Mouse (Mus musculus): Measurements from ENCODE around the gene Taf12. TPM values are rescaled to one million over a fixed set of nuclear protein-coding genes. Genes with fewer than 3 reads are reported as not detected.
A peak's percentile ranks its signal among the peaks of the same experiment; 100 is the strongest.

The Taf12 gene
- 48.9 and 49.1 TPM in 2 replicates for polyA plus RNA-seq (2015; fragmentation: Nextera tagmentation; extraction: Ambion mirVana)

GRCm38 (mm10) chr4:132274156-132274862 is at the start of gene Taf12:
Gene Taf12, plus strand, starts transcription at chr4:132274375.
- no peaks in the 10 kb centered on the region for H3K9me3 ChIP-seq
- peak within 1 kb of the TSS; percentile 94 for H3K27ac ChIP-seq
- peaks cover 10% of the 10 kb centered on the region; the same call in 1 of the 2 replicates for H3K4me1 ChIP-seq
- no peaks in the 10 kb centered on the region; the same call in 1 of the 2 replicates for H3K36me3 ChIP-seq
- H3K4me2 ChIP-seq = peak within 1 kb of the TSS; percentile 76
- under 1% methylated on average over 48 of the region's 48 CpGs for WGBS
- H3K9ac ChIP-seq = peak within 1 kb of the TSS; percentile 76
- no peaks in the 10 kb centered on the region for H3K27me3 ChIP-seq
- H3K4me3 ChIP-seq = peak within 1 kb of the TSS; percentile 70
- ATAC-seq (ENCODE audit: insufficient number of reproducible peaks, low FRiP score, low TSS enrichment, low read depth) = peak; percentile 89

- no peaks in the 10 kb centered on the region for H3K4me1 ChIP-seq
These were observed 43.8 kb upstream of the Taf12 start for GRCm38 (mm10) chr4:132230422-132230821.

GRCm38 (mm10) chr4:132234710-132235109 is 39.5 kb upstream of the Taf12 start:
- H3K4me2 ChIP-seq = no peak overlapping the region
- 91% methylated on average over 8 of the region's 8 CpGs for WGBS
- H3K9me3 ChIP-seq = no peaks in the 10 kb centered on the region
- ATAC-seq (ENCODE audit: insufficient number of reproducible peaks, low FRiP score, low TSS enrichment, low read depth) = no peak
- H3K4me3 ChIP-seq = no peak overlapping the region
- H3K27ac ChIP-seq = no peak overlapping the region
- H3K9ac ChIP-seq = no peak overlapping the region
- H3K36me3 ChIP-seq = peaks cover 86% of the 10 kb centered on the region
- H3K27me3 ChIP-seq = no peaks in the 10 kb centered on the region
- H3K4me1 ChIP-seq = no peaks in the 10 kb centered on the region

More at GRCm38 (mm10) chr4:132230422-132230821, 43.8 kb upstream of the Taf12 start:
- 94% methylated on average over 5 of the region's 5 CpGs for WGBS
- Histone ChIP-seq H3K27me3 (no peaks in the 10 kb centered on the region), H3K9me3 (no peaks in the 10 kb centered on the region), H3K9ac (no peak overlapping the region), H3K4me3 (no peak overlapping the region), H3K36me3 (peaks cover 89% of the 10 kb centered on the region), H3K4me2 (no peak overlapping the region), H3K27ac (no peak overlapping the region)
- no peak for ATAC-seq (ENCODE audit: insufficient number of reproducible peaks, low FRiP score, low TSS enrichment, low read depth)

- H3K4me2 ChIP-seq = no peak overlapping the region
- no peaks in the 10 kb centered on the region for H3K27me3 ChIP-seq
- no peaks in the 10 kb centered on the region for H3K9me3 ChIP-seq
- H3K27ac ChIP-seq = no peak overlapping the region
- H3K4me3 ChIP-seq = no peak overlapping the region
- WGBS = 89% methylated on average over 4 of the region's 4 CpGs
- H3K4me1 ChIP-seq = no peaks in the 10 kb centered on the region
- ATAC-seq (ENCODE audit: insufficient number of reproducible peaks, low FRiP score, low TSS enrichment, low read depth) = no peak
- H3K9ac ChIP-seq = no peak overlapping the region
- H3K36me3 ChIP-seq = peaks cover 84% of the 10 kb centered on the region
These were observed 35.8 kb upstream of the Taf12 start for GRCm38 (mm10) chr4:132238356-132238755.

GRCm38 (mm10) chr4:132240367-132240766 is 33.8 kb upstream of the Taf12 start:
- ATAC-seq (ENCODE audit: insufficient number of reproducible peaks, low FRiP score, low TSS enrichment, low read depth) = no peak
- H3K4me2 ChIP-seq = no peak overlapping the region
- 95% methylated on average over 3 of the region's 3 CpGs for WGBS

GRCm38 (mm10) chr4:132241208-132241607 is 33.0 kb upstream of the Taf12 start:
- Histone ChIP-seq H3K27ac (no peak overlapping the region), H3K27me3 (no peaks in the 10 kb centered on the region), H3K4me3 (no peak overlapping the region), H3K4me1 (no peaks in the 10 kb centered on the region), H3K4me2 (no peak overlapping the region), H3K9me3 (no peaks in the 10 kb centered on the region), H3K36me3 (peaks cover 80% of the 10 kb centered on the region), H3K9ac (no peak overlapping the region)
- WGBS = 87% methylated on average over 3 of the region's 3 CpGs
- ATAC-seq (ENCODE audit: insufficient number of reproducible peaks, low FRiP score, low TSS enrichment, low read depth) = no peak

More at GRCm38 (mm10) chr4:132240367-132240766, 33.8 kb upstream of the Taf12 start:
- H3K27me3 ChIP-seq = no peaks in the 10 kb centered on the region
- H3K27ac ChIP-seq = no peak overlapping the region
- no peak overlapping the region for H3K9ac ChIP-seq
- no peaks in the 10 kb centered on the region for H3K4me1 ChIP-seq
- H3K36me3 ChIP-seq = peaks cover 80% of the 10 kb centered on the region
- no peaks in the 10 kb centered on the region for H3K9me3 ChIP-seq
- no peak overlapping the region for H3K4me3 ChIP-seq

GRCm38 (mm10) chr4:132245643-132246042 is 28.5 kb upstream of the Taf12 start:
- Histone ChIP-seq H3K9ac (no peak overlapping the region), H3K27me3 (no peaks in the 10 kb centered on the region), H3K4me3 (no peak overlapping the region), H3K36me3 (peaks cover 80% of the 10 kb centered on the region), H3K4me1 (no peaks in the 10 kb centered on the region), H3K27ac (no peak overlapping the region), H3K9me3 (no peaks in the 10 kb centered on the region), H3K4me2 (no peak overlapping the region)
- no peak for ATAC-seq (ENCODE audit: insufficient number of reproducible peaks, low FRiP score, low TSS enrichment, low read depth)
- 97% methylated on average over 3 of the region's 3 CpGs for WGBS

GRCm38 (mm10) chr4:132247451-132247997 is 26.7 kb upstream of the Taf12 start:
- Histone ChIP-seq H3K9ac (no peak overlapping the region), H3K4me3 (no peak overlapping the region), H3K27me3 (no peaks in the 10 kb centered on the region), H3K4me2 (no peak overlapping the region), H3K4me1 (no peaks in the 10 kb centered on the region), H3K27ac (peak overlapping the region; percentile 30; the same call in 1 of the 2 replicates), H3K9me3 (no peaks in the 10 kb centered on the region), H3K36me3 (peaks cover 76% of the 10 kb centered on the region)
- WGBS = 87% methylated on average over 5 of the region's 5 CpGs
- no peak; the same call in 1 of the 2 replicates for ATAC-seq (ENCODE audit: insufficient number of reproducible peaks, low FRiP score, low TSS enrichment, low read depth)

GRCm38 (mm10) chr4:132251596-132251995 is 22.6 kb upstream of the Taf12 start:
- no peak for ATAC-seq (ENCODE audit: insufficient number of reproducible peaks, low FRiP score, low TSS enrichment, low read depth)
- Histone ChIP-seq H3K4me1 (no peaks in the 10 kb centered on the region), H3K9me3 (no peaks in the 10 kb centered on the region), H3K4me3 (no peak overlapping the region), H3K27me3 (no peaks in the 10 kb centered on the region), H3K9ac (no peak overlapping the region), H3K27ac (no peak overlapping the region), H3K36me3 (peaks cover 48% of the 10 kb centered on the region), H3K4me2 (no peak overlapping the region)
- 93% methylated on average over 9 of the region's 9 CpGs for WGBS

GRCm38 (mm10) chr4:132253128-132253527 is 21.0 kb upstream of the Taf12 start:
- Histone ChIP-seq H3K9me3 (no peaks in the 10 kb centered on the region), H3K4me2 (no peak overlapping the region), H3K9ac (no peak overlapping the region), H3K4me3 (no peak overlapping the region), H3K27me3 (no peaks in the 10 kb centered on the region), H3K36me3 (peaks cover 35% of the 10 kb centered on the region), H3K27ac (no peak overlapping the region), H3K4me1 (no peaks in the 10 kb centered on the region)
- 85% methylated on average over 8 of the region's 8 CpGs for WGBS
- ATAC-seq (ENCODE audit: insufficient number of reproducible peaks, low FRiP score, low TSS enrichment, low read depth) = no peak

- H3K4me3 ChIP-seq = no peak overlapping the region
- peaks cover 30% of the 10 kb centered on the region for H3K36me3 ChIP-seq
- H3K4me2 ChIP-seq = no peak overlapping the region
- H3K27ac ChIP-seq = no peak overlapping the region
- no peaks in the 10 kb centered on the region for H3K27me3 ChIP-seq
- H3K9ac ChIP-seq = no peak overlapping the region
- no peaks in the 10 kb centered on the region for H3K9me3 ChIP-seq
- no peaks in the 10 kb centered on the region for H3K4me1 ChIP-seq
- no peak for ATAC-seq (ENCODE audit: insufficient number of reproducible peaks, low FRiP score, low TSS enrichment, low read depth)
- 84% methylated on average over 2 of the region's 2 CpGs for WGBS
These were observed 20.6 kb upstream of the Taf12 start for GRCm38 (mm10) chr4:132253622-132254021.

- Histone ChIP-seq H3K9ac (no peak overlapping the region), H3K4me1 (peaks cover 7% of the 10 kb centered on the region), H3K4me3 (no peak overlapping the region), H3K4me2 (no peak overlapping the region), H3K27me3 (no peaks in the 10 kb centered on the region), H3K27ac (no peak overlapping the region), H3K36me3 (peaks cover 18% of the 10 kb centered on the region), H3K9me3 (no peaks in the 10 kb centered on the region)
- no peak for ATAC-seq (ENCODE audit: insufficient number of reproducible peaks, low FRiP score, low TSS enrichment, low read depth)
- 78% methylated on average over 3 of the region's 3 CpGs for WGBS
These were observed 19.2 kb upstream of the Taf12 start for GRCm38 (mm10) chr4:132254986-132255385.
